Mouse (Mus musculus) A20 (cell line): ENCODE measurements around the gene Crybb3.
"Not testable (repeated sequence)": the region's sequence is repeated elsewhere in the genome, so short reads cannot be mapped to it uniquely, and the experiment has no call there.

Experiments
- DNase-seq: peaks from one replicate; pipeline ENCODE4 v3.0.0-alpha.2; 2011; ENCODE audit warnings: low read depth, low spot score

Crybb3 gene

GRCm38 (mm10) chr5:113081439-113081838, at the start of gene Crybb3:
Gene Crybb3, minus strand, starts transcription at chr5:113081584.
- DNase-seq, result no peak

GRCm38 (mm10) chr5:113128426-113128825, 47.0 kb upstream of the Crybb3 start:
- no peak for DNase-seq

GRCm38 (mm10) chr5:113126476-113126875, 45.1 kb upstream of the Crybb3 start:
- no peak for DNase-seq

GRCm38 (mm10) chr5:113123693-113124092, 42.3 kb upstream of the Crybb3 start:
- no peak for DNase-seq

DNA sequence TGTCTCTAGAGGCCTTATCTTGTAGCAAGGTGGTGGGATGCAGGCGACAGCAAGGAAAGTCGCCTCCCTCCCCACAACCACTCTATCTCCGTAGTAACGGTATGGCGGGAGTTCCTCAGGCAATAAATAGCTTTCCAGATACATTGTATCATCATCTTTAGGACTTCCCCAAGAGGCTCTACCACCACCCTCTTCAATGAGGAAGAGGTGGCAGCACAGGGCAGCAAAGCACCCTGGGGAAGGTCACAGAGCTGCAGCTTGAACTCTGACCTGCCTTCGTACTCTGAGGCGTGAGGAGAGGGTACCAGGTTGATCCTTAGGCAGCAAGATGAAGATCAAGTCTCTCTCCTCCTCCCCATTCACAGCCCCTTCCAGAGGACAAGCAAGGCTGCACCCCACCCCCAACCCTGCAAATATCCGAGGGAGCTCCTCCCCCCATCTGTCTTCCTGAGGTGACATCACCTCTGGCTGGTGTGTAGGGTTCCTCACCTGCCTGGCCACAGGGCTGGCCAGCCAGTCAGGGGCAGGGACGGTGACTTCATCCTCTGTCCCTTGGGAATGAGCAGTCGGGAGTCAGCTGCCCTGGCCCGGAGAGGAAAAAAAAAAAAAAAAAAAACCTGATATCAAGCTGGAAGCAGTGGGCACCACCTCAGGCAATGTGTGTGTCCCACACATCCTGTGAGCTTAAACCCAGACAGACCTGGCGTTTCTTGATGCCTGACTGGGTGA, 41.1 kb upstream of the Crybb3 start:
- no peak for DNase-seq

DNA sequence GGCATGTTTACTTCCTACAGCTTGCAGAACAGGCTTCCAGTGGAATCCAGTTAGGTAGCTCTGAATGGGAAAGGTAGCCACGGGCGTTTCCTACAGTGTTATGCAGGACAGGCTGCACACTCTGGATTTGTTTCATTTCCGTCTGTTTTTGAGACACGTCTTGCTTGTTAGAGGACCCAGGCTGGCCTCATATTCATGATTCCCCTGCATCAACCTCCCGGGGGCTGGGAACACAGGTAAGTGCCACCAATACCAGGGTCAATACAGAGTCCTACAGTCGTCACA, 40.1 kb upstream of the Crybb3 start:
- no peak for DNase-seq

- no peak for DNase-seq
These were observed 39.6 kb upstream of the Crybb3 start for GRCm38 (mm10) chr5:113120741-113121590.

- no peak for DNase-seq
These were observed 38.6 kb upstream of the Crybb3 start for GRCm38 (mm10) chr5:113119861-113120465.

GRCm38 (mm10) chr5:113119291-113119690, 37.9 kb upstream of the Crybb3 start:
- no peak for DNase-seq

GRCm38 (mm10) chr5:113118695-113119094, 37.3 kb upstream of the Crybb3 start:
- no peak for DNase-seq

DNA sequence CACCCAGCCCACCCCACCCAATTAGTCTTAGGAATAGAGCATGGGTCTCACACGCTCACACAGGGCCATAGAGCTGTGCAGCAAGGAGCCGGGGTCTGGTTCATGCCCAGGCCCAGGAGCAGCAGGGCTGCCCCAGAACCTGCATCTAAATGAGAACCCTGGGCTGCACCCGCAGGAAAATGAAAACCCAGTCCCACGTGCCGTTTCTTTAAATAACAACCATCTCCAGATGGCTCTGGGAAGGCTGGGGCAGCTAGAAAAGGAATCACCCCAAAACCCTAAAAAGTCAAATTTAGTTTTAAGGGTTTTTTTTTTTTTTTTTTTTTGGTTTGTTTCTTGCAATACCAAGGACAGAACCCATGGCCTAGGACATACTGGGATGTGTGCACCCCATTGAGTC, 36.0 kb upstream of the Crybb3 start:
- DNase-seq, result no peak

- no peak for DNase-seq
These were observed 34.5 kb upstream of the Crybb3 start for GRCm38 (mm10) chr5:113115896-113116295.

GRCm38 (mm10) chr5:113114264-113115225, 33.2 kb upstream of the Crybb3 start:
- no peak for DNase-seq

DNA sequence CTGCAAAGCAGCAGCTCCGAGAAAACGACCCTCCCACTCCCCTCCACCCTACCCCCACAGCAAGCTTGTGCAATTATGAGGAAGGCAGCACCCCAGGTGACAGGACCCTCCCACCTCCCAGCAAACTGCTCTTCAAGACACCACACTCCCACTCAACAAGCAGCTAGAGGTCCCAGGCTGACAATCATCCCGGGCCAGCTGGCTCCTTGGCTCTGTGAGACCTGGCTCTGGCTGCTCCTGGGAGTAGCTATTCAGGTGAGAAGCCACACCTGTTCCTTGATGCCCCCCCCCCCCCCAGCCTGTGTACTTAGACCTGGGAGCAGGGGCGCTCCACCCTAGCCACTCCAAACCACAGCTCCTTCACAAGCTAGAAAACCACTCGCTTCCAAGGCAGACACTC, 31.7 kb upstream of the Crybb3 start:
- DNase-seq, result no peak

- no peak for DNase-seq
These were observed 30.0 kb upstream of the Crybb3 start for GRCm38 (mm10) chr5:113111336-113111735.

DNA sequence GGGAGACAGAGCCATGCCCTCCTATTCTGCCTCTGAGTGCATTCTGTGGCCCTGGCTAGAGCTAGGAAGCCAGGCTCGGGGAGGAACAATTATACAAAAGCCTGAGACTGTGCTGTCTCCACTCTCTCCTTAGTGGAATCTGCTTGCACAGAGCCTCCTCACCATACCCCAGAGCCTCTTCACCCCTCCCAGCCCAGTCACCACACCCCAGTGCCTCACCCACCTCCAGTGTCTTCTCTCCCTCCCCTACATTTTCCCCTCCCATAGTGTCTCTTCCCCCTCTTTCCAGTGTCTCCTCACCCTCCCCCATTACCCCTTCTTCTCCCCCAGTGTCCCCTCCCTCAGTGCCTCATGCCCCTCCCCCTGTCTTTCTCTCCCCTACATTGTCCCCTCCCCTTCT, 29.5 kb upstream of the Crybb3 start:
- no peak for DNase-seq

DNA sequence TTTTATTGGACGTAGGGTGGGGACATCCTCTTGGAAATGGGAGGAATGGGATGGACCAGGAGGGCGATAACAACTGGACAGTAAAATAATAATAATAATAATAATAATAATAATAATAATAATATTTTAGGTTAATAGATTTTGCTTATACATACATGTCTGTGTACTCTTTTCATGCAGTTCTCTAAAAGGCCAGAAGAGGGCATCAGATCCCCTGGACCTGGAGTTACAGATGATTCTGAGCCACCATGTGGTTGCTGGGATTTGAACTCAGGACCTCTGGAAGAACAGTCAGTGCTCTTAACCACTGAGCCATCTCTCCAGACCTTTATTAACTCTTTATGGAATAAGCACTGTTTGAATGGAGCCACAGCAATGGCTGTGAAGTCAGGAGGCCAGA, 28.3 kb upstream of the Crybb3 start:
- not testable (repeated sequence) for DNase-seq

- DNase-seq, result no peak
These were observed 26.9 kb upstream of the Crybb3 start for GRCm38 (mm10) chr5:113108165-113108764.

DNA sequence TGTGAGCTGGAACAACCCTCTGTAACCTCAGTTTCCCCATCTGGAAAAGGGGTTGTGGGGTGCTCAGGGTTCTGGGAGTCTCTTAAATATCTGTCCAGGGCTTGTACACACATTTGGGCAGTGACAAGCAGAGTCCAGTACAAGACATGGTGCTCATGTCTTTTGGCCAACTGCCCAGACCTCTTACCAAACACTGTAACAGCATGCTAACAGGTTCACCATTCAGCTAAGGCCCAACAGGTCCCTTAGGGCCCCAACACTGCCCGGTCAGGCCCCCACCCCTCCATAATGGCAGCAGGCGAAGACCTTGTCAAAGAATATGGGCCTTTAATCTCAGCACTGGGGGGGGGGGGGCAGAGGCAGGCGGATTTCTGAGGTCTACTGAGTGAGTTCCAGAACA, 26.3 kb upstream of the Crybb3 start:
- no peak for DNase-seq

DNA sequence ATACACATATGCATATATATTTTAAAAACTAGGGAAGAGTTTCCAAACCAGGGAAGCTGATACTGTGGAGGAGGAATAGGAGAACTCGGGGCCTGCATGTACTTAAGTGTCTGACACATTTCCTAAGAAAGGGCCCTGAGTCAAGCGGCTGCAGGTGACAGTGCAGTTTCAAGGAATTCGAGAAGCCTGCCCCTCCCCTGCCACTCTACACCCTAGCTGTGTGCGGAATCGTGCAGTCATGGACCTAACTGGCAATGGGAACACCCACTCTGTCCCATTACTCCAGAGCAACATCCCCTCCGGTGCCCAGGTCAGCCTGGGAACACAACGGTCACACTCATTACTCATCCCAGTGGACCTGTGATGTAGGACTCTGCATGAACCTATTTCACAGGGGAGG, 25.2 kb upstream of the Crybb3 start:
- no peak for DNase-seq

GRCm38 (mm10) chr5:113105481-113105880, 24.1 kb upstream of the Crybb3 start:
- DNase-seq, result no peak
